Mouse (Mus musculus) cerebellum, adult 2 months (tissue): ENCODE measurements around the gene Gm10135. TPM values are rescaled to one million over a fixed set of nuclear protein-coding genes. Genes with fewer than 3 reads are reported as not detected.
A peak's percentile ranks its signal among the peaks of the same experiment; 100 is the strongest.
"Not testable (repeated sequence)": the region's sequence is repeated elsewhere in the genome, so short reads cannot be mapped to it uniquely, and the experiment has no call there.

ENCODE experiments used
- DNase-seq, 2 experiments: peaks; one replicate each; pipeline ENCODE4 v3.0.0; 2021
- H3K27ac ChIP-seq: fragments of 200-500 bp; 2 replicates; pipeline ENCODE4 v1.5.1; 2012; ENCODE audit warnings: low read length, control low read depth, inconsistent platforms; ENCODE audit not compliant: insufficient read depth
- H3K27me3 ChIP-seq: fragments of 200-500 bp; 2 replicates; pipeline ENCODE4 v1.6.1; 2012; ENCODE audit warnings: inconsistent platforms, mild to moderate bottlenecking, low read length, moderate library complexity; ENCODE audit not compliant: control insufficient read depth, insufficient read depth
- H3K4me1 ChIP-seq: fragments of 200-500 bp; 2 replicates; pipeline ENCODE4 v1.6.1; 2011; ENCODE audit warnings: low read length; ENCODE audit not compliant: control insufficient read depth, insufficient read depth
- H3K4me3 ChIP-seq: fragments of 200-500 bp; replicated peaks from 2 replicates; pipeline ENCODE3; 2011; ENCODE audit warnings: mild to moderate bottlenecking, low read depth, low read length, control low read depth; ENCODE audit not compliant: insufficient read depth
- CTCF ChIP-seq: fragments of 200-500 bp; IDR thresholded peaks from 2 replicates; pipeline ENCODE4 v1.5.1; 2011; ENCODE audit warnings: low read depth, mild to moderate bottlenecking, control low read depth, low read length, moderate library complexity, borderline replicate concordance; ENCODE audit not compliant: insufficient read depth
- POLR2A ChIP-seq: fragments of 200-500 bp; IDR thresholded peaks from 2 replicates; pipeline ENCODE4 v1.6.1; 2011; ENCODE audit warnings: low read length, control low read depth, borderline replicate concordance; ENCODE audit not compliant: insufficient read depth
- WGBS: fragments of 180-500 bp; shearing (Covaris S2); methylation state at CpG from one replicate; pipeline ENCODE4 v1.1.7; 2018; 5-methylcytosine and 5-hydroxymethylcytosine counted together
- polyA plus RNA-seq: library from polyadenylated mRNA; depleted of rRNA; stranded (reverse); fragments of >200 nt; gene quantifications from 2 replicates; pipeline ENCODE4 v1.2.3, GENCODE M21; 2012; rRNA removed

The Gm10135 gene
- polyA plus RNA-seq: not detected in 2 replicates

GRCm38 (mm10) chr5:72974602-72975001 is at the start of gene Gm10135:
Gm10135 (minus strand) TSS chr5:72974702.
- Histone ChIP-seq H3K27me3 (no peaks in the 10 kb centered on the region), H3K4me3 (no peak within 1 kb of the TSS), H3K4me1 (no peaks in the 10 kb centered on the region), H3K27ac (no peak within 1 kb of the TSS)
- no peak for TF ChIP-seq CTCF
- TF ChIP-seq POLR2A: no peak
- 96% methylated on average over 7 of the region's 7 CpGs for WGBS
- no peak for DNase-seq

DNA sequence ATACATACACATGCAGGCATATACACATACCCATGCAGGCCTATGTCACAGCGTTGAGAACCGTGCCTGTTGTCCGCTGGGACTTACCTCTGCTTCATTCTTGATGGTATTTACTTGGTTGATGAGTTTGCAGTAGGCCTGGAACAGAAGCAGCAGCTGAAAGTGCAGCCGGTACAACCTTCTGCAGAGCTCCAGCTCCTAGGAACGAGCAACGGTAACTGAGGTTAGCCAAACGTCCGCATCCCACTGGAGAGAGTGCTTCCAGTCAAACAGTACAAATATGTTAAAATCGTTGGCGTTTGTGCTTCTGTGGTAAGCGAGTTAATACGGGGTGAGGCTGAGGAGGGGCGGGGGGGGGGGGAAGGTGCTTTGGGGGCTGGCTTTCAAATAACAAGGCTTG is 49.3 kb upstream of the Gm10135 start:
- TF ChIP-seq CTCF (no peak), POLR2A (no peak)
- DNase-seq: no peak
- Histone ChIP-seq H3K4me3 (no peak overlapping the region), H3K27ac (no peak overlapping the region), H3K4me1 (no peaks in the 10 kb centered on the region), H3K27me3 (no peaks in the 10 kb centered on the region)
- 92% methylated on average over 13 of the region's 13 CpGs for WGBS

DNA sequence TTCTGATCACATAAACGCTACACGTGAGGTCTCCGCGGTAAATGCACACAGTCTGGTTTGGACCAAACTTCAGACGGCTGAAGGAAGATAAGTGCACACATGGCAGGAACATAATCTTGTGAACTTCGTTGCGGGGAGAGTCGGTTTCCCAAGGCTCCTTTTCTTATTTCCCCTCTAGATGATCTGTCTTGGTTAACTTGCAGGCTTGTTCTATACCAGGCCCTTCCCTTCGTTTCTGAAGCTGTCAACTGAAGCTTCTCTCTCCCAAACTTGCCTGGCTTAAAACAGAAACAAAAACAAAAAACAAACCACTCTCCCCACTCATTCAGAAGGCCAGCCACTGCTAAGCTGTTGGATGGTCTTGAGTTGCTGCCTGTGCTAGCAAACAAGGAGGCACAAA is 40.2 kb upstream of the Gm10135 start:
- H3K27ac ChIP-seq: no peak overlapping the region
- no peaks in the 10 kb centered on the region for H3K4me1 ChIP-seq
- no peaks in the 10 kb centered on the region for H3K27me3 ChIP-seq
- 46% methylated on average over 9 of the region's 9 CpGs for WGBS
- no peak overlapping the region for H3K4me3 ChIP-seq
- no peak for DNase-seq
- TF ChIP-seq CTCF (no peak), POLR2A (no peak)

DNA sequence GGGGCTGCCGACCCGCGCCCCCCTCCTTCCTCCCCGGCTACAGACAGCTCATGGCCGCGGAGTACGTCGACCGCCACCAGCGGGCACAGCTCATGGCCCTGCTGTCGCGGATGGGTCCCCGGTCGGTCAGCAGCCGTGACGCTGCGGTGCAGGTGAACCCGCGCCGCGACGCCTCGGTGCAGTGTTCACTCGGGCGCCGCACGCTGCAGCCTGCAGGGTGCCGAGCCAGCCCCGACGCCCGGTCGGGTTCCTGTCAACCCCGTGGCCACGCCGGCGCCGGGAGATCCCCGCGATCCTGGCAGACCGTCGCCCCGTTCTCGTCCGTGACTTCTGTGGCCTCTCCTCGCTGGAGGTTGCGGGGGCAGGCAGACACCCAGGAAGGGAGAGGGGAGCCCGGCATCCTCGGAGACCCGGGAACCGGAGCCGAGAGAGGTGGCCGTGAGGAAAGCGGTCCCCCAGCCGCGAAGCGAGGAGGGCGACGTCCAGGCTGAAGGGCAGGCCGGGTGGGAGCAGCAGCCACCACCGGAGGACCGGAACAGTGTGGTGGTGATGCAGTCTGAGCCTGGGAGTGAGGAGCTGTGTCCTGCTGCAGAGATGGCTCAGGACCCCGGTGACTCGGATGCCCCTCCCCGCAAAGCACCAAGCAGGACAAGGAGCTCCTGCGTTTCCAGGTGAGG is 39.2 kb upstream of the Gm10135 start:
- not testable (repeated sequence) for H3K4me3 ChIP-seq
- WGBS: 3% methylated on average over 53 of the region's 65 CpGs

GRCm38 (mm10) chr5:73012884-73013610 is 38.5 kb upstream of the Gm10135 start:
- DNase-seq, H3K27me3 ChIP-seq, H3K27ac ChIP-seq, H3K4me3 ChIP-seq, H3K4me1 ChIP-seq: not testable (repeated sequence)
- 26% methylated on average over 27 of the region's 27 CpGs for WGBS

More for the DNA sequence above, 39.2 kb upstream of the Gm10135 start:
- not testable (repeated sequence) for H3K27ac ChIP-seq, DNase-seq, H3K27me3 ChIP-seq, H3K4me1 ChIP-seq

- not testable (repeated sequence) for H3K27ac ChIP-seq, H3K4me1 ChIP-seq, H3K4me3 ChIP-seq, H3K27me3 ChIP-seq, DNase-seq
- 87% methylated on average over 16 of the region's 16 CpGs for WGBS
Observed at GRCm38 (mm10) chr5:73011806-73012205, 37.3 kb upstream of the Gm10135 start.

GRCm38 (mm10) chr5:73008230-73008629 is 33.7 kb upstream of the Gm10135 start:
- not testable (repeated sequence) for H3K4me1 ChIP-seq, H3K27ac ChIP-seq, H3K27me3 ChIP-seq, DNase-seq, H3K4me3 ChIP-seq
- peak; percentile 14; the same call in 1 of the 2 replicates for TF ChIP-seq CTCF
- WGBS: 47% methylated on average over 8 of the region's 8 CpGs

- Histone ChIP-seq H3K27ac (no peak overlapping the region), H3K27me3 (no peaks in the 10 kb centered on the region; the same call in 1 of the 2 replicates), H3K4me1 (no peaks in the 10 kb centered on the region), H3K4me3 (no peak overlapping the region)
- WGBS: 47% methylated on average over 5 of the region's 5 CpGs
- TF ChIP-seq CTCF (no peak), POLR2A (no peak)
- DNase-seq: no peak
Observed at GRCm38 (mm10) chr5:73007582-73007959, 33.1 kb upstream of the Gm10135 start.
